Mouse (Mus musculus) forebrain, embryonic 10.5 days (tissue): ENCODE data around the gene Pgghg. TPM values are rescaled to one million over a fixed set of nuclear protein-coding genes. Genes with fewer than 3 reads are reported as not detected.

Experiments used
- DNase-seq: peaks from one replicate; pipeline ENCODE4 v3.0.0-alpha.2; 2017; ENCODE audit warnings: low spot score; ENCODE audit errors: extremely low spot score
- H3K27ac ChIP-seq: fragments of 300-500 bp; sonication (generic); 2 replicates; pipeline ENCODE4 v1.5.1; 2016; ENCODE audit warnings: mild to moderate bottlenecking
- H3K27me3 ChIP-seq: fragments of 300-500 bp; sonication (generic); 2 replicates; pipeline ENCODE4 v1.6.1; 2016; ENCODE audit warnings: mild to moderate bottlenecking; ENCODE audit not compliant: poor library complexity, severe bottlenecking
- H3K36me3 ChIP-seq: fragments of 300-500 bp; sonication (generic); replicated peaks from 2 replicates; pipeline ENCODE4 v1.6.1; 2016; ENCODE audit warnings: mild to moderate bottlenecking, moderate library complexity
- H3K4me1 ChIP-seq: fragments of 300-500 bp; sonication (generic); 2 replicates; pipeline ENCODE4 v1.6.1; 2016
- H3K4me3 ChIP-seq: fragments of 300-500 bp; sonication (generic); 2 replicates; pipeline ENCODE4 v1.5.1; 2016; ENCODE audit warnings: mild to moderate bottlenecking, moderate library complexity
- H3K9me3 ChIP-seq: fragments of 300-500 bp; sonication (generic); 2 replicates; pipeline ENCODE4 v1.6.1; 2016; ENCODE audit warnings: mild to moderate bottlenecking, moderate library complexity
- WGBS: fragments of 180-500 bp; shearing (Covaris S2); methylation state at CpG from one replicate; pipeline ENCODE4 v1.1.7; 2016; 5-methylcytosine and 5-hydroxymethylcytosine counted together
- polyA plus RNA-seq: library from polyadenylated mRNA; unstranded; fragments of >200 nt; fragmentation: Nextera tagmentation; extraction: Ambion mirVana; gene quantifications from 2 replicates; pipeline ENCODE4 v1.2.1, GENCODE M21; 2016

Gene Pgghg
- 14.2 and 14.5 TPM in 2 replicates for polyA plus RNA-seq

DNA sequence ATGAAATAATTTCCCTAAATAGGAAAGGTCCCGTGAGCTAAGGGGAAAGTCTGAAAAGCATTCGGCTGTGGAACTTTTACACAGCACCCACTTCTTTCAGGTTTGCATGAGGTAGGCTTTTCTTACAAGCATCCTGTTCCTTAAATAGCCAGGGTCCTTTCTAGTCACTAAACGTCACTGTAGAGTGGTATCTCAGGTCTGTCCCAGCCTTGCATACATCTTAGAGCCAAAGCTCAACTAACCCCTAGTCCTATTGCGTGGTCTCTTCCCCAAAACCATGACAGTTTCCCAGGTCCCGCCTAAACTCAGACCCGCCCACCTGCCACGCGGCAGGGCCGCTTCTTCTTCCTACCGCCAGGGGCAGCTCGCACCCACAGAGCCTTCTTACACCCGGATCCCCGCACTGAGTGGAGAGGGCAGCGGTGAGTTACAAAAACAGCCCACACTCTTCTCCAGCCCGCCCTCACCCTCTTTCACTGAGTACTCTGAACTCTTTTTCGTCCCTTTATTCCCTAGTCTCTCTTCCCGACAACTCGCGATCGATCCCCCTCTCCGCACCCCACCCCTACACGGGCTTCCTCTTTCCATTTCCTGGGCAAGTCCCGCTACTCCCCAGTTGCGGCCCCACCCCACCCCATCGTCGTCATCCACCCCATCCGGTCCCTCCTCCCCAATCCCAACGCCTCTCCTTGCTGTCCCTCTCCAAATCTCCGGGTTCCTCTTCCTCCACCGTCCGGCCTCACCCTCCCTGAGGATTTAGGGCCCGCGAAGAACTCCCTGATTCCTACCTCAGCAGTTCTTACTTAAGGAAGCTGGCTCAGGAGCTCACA, at the start of gene Pgghg:
Gene Pgghg (plus strand): TSS at position 170 of the 830 bp plus-strand sequence.
- peak within 1 kb of the TSS; percentile 92 for H3K27ac ChIP-seq
- H3K9me3 ChIP-seq: no peaks in the 10 kb centered on the region
- WGBS: 4% methylated on average over 33 of the region's 33 CpGs
- peaks cover 7% of the 10 kb centered on the region for H3K27me3 ChIP-seq
- peak; percentile 87 for DNase-seq
- peaks cover 36% of the 10 kb centered on the region for H3K4me1 ChIP-seq
- H3K36me3 ChIP-seq: peaks cover 16% of the 10 kb centered on the region
- peak within 1 kb of the TSS; percentile 63 for H3K4me3 ChIP-seq

DNA sequence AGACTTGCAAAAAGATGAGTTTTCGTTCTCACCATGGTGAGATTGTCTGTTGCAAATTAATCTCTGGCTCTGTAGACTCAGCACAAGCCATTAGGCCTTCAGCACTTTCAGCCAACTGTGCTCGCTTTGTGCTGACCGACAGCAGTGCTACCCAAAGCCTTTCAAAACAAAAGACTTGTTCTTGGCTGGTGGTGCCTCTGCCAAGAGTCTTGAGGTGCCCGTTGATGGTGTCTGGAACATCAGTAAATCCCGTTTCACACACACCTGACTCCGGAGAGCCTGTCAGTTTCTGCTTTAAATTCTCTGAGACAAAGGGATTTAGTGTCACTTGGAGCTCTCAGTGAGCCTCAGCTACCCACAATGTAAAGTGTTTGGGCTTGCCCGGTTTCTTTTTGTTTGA, 47.2 kb upstream of the Pgghg start:
- H3K9me3 ChIP-seq: no peaks in the 10 kb centered on the region
- H3K4me1 ChIP-seq: no peaks in the 10 kb centered on the region
- H3K36me3 ChIP-seq: peaks cover 88% of the 10 kb centered on the region
- WGBS: 92% methylated on average over 7 of the region's 7 CpGs
- DNase-seq: no peak
- H3K4me3 ChIP-seq: no peak overlapping the region
- no peaks in the 10 kb centered on the region for H3K27me3 ChIP-seq
- H3K27ac ChIP-seq: no peak overlapping the region

GRCm38 (mm10) chr7:140894611-140895010, 46.6 kb upstream of the Pgghg start:
- H3K36me3 ChIP-seq: peaks cover 86% of the 10 kb centered on the region
- H3K27ac ChIP-seq: no peak overlapping the region
- no peaks in the 10 kb centered on the region for H3K27me3 ChIP-seq
- no peaks in the 10 kb centered on the region for H3K4me1 ChIP-seq
- DNase-seq: no peak
- H3K9me3 ChIP-seq: no peaks in the 10 kb centered on the region
- 96% methylated on average over 3 of the region's 3 CpGs for WGBS
- H3K4me3 ChIP-seq: no peak overlapping the region

- Histone ChIP-seq H3K27ac (no peak overlapping the region), H3K9me3 (no peaks in the 10 kb centered on the region), H3K36me3 (peaks cover 69% of the 10 kb centered on the region), H3K27me3 (no peaks in the 10 kb centered on the region), H3K4me3 (no peak overlapping the region), H3K4me1 (peaks cover 12% of the 10 kb centered on the region)
- DNase-seq: no peak
- 82% methylated on average over 7 of the region's 7 CpGs for WGBS
Measured at GRCm38 (mm10) chr7:140897863-140898262, 43.3 kb upstream of the Pgghg start.

DNA sequence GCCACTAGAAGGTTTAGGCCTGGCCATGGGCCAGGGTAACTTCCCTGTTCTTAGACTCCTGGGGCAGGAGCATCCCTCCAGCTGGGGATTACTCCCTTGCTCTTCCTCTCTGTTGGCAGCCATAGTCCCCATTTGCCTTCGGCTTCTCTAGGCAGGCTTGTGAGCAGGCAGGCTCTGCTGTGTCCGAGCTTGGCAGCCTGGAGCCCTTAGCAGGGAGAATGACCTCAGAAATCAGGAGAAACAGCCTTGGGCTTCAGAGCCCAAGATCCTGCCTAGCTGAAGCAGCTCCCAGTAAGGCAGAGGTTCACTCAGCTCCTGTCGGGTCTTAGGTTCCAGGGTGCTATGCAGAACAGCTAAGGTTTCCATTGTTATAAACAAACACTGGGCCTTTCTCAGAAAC, 42.1 kb upstream of the Pgghg start:
- Histone ChIP-seq H3K27me3 (no peaks in the 10 kb centered on the region), H3K9me3 (no peaks in the 10 kb centered on the region), H3K36me3 (peaks cover 57% of the 10 kb centered on the region), H3K4me3 (no peak overlapping the region), H3K27ac (no peak overlapping the region), H3K4me1 (peaks cover 16% of the 10 kb centered on the region)
- no peak for DNase-seq
- WGBS: 85% methylated on average over 3 of the region's 3 CpGs

GRCm38 (mm10) chr7:140900220-140900619, 41.0 kb upstream of the Pgghg start, which contains the start of gene Cox8b:
TSS of gene Cox8b (minus strand) at chr7:140900446.
- H3K27ac ChIP-seq: no peak within 1 kb of the TSS
- 86% methylated on average over 10 of the region's 10 CpGs for WGBS
- H3K4me3 ChIP-seq: no peak within 1 kb of the TSS
- no peaks in the 10 kb centered on the region for H3K27me3 ChIP-seq
- H3K4me1 ChIP-seq: peaks cover 16% of the 10 kb centered on the region
- H3K9me3 ChIP-seq: no peaks in the 10 kb centered on the region
- DNase-seq: no peak
- H3K36me3 ChIP-seq: peaks cover 47% of the 10 kb centered on the region

DNA sequence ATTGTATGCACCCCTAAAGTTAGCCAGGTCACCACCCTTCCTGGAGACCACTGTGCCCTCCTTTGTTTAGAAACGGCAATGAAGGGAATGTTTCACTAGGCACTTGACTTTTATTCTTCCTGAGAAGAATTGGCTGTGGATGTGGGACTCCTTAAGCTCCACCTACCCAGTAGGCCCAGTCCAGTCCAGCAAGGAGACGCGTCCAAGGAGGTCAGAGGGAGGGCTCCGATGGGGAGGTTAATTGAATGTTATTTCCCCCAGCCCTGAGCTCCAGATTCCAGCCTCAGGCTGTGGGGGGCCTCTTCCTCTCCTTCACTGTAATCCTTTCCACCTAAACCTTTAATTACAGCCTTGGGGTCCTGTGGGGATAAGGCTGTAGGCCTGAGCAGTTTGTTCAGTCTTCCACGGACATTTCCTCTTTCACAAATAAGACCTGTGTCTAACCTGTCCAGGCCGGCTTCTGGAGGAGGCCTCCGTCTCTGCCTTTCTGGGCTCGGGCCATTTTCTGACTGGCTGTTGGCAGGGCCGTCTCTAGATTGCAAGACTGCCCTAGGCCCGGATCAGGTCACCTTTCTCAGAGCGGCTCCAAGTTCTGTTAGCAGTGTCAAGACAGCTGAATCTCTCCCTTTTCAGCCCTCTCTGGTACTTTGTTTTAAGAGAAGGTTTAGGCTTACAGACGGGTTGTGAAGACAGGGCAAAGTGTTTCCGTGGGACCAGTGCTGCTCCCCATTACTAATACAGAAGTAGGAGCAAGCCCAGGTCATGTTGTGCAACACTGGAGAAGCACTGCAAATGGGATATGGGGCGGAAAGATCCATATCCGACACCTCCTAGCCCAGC, 38.9 kb upstream of the Pgghg start:
- Histone ChIP-seq H3K9me3 (no peaks in the 10 kb centered on the region), H3K27ac (peak overlapping the region; percentile 42; the same call in 1 of the 2 replicates), H3K4me1 (peaks cover 16% of the 10 kb centered on the region), H3K27me3 (no peaks in the 10 kb centered on the region; the same call in 1 of the 2 replicates), H3K4me3 (no peak overlapping the region), H3K36me3 (peaks cover 28% of the 10 kb centered on the region)
- 63% methylated on average over 15 of the region's 15 CpGs for WGBS
- no peak for DNase-seq

DNA sequence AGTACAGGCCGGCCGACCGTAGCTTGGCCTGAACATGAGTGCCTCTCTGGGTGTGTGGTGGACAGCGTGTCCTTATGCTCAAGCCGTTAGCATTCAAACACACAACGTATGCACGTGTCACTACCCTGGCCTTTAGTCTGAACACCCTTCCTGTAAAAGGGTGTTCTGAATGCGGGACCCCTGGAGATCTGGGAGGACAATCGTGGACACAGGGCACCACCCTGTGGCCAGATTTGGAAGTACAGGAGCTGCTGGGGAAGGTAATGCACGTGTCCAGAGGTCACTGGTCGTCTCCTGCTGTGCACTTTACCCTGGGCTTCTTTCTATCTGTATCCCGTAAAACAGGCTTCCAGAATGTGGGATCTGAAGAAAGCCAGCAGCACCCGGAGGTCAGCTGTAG, 38.0 kb upstream of the Pgghg start:
- Histone ChIP-seq H3K4me3 (no peak overlapping the region; the same call in 1 of the 2 replicates), H3K27me3 (no peaks in the 10 kb centered on the region; the same call in 1 of the 2 replicates), H3K4me1 (peaks cover 16% of the 10 kb centered on the region), H3K36me3 (peaks cover 18% of the 10 kb centered on the region), H3K27ac (peak overlapping the region; percentile 42; the same call in 1 of the 2 replicates), H3K9me3 (no peaks in the 10 kb centered on the region)
- WGBS: 26% methylated on average over 13 of the region's 13 CpGs
- DNase-seq: peak; percentile 77

GRCm38 (mm10) chr7:140905642-140906081, 35.5 kb upstream of the Pgghg start:
- Histone ChIP-seq H3K4me1 (peaks cover 23% of the 10 kb centered on the region), H3K36me3 (no peaks in the 10 kb centered on the region), H3K27me3 (peaks cover 9% of the 10 kb centered on the region; the same call in 1 of the 2 replicates), H3K9me3 (no peaks in the 10 kb centered on the region), H3K4me3 (no peak overlapping the region), H3K27ac (no peak overlapping the region)
- no peak for DNase-seq
- 92% methylated on average over 2 of the region's 2 CpGs for WGBS

DNA sequence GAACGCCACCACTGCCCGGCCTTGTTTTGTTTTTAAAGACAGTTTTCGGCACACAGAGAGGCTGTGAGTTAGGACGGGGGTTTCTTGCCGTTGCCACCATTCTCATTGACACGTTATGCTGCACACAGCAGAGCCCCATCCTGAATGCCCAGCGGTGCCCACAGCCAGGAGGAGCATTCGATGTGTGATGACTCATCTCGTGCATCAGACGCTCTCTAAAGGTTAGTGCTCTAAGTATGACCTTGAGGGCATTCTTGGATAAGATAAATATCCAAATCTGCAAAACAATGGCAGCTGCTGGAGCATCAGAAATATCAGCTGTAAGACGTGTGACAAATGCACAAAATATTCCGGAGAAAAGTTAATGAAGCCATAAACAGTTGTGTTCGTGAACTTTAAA, 34.1 kb upstream of the Pgghg start:
- 88% methylated on average over 13 of the region's 13 CpGs for WGBS
- H3K27ac ChIP-seq: no peak overlapping the region
- peaks cover 18% of the 10 kb centered on the region for H3K4me1 ChIP-seq

GRCm38 (mm10) chr7:140907697-140908096, 33.5 kb upstream of the Pgghg start:
- no peak for DNase-seq
- Histone ChIP-seq H3K4me3 (no peak overlapping the region), H3K4me1 (peaks cover 12% of the 10 kb centered on the region), H3K36me3 (no peaks in the 10 kb centered on the region), H3K9me3 (no peaks in the 10 kb centered on the region), H3K27me3 (peaks cover 12% of the 10 kb centered on the region; the same call in 1 of the 2 replicates), H3K27ac (no peak overlapping the region)
- 84% methylated on average over 7 of the region's 7 CpGs for WGBS

More for the DNA sequence above, 34.1 kb upstream of the Pgghg start:
- no peaks in the 10 kb centered on the region for H3K9me3 ChIP-seq
- no peaks in the 10 kb centered on the region for H3K36me3 ChIP-seq
- H3K4me3 ChIP-seq: no peak overlapping the region
- DNase-seq: no peak
- H3K27me3 ChIP-seq: peaks cover 12% of the 10 kb centered on the region; the same call in 1 of the 2 replicates

DNA sequence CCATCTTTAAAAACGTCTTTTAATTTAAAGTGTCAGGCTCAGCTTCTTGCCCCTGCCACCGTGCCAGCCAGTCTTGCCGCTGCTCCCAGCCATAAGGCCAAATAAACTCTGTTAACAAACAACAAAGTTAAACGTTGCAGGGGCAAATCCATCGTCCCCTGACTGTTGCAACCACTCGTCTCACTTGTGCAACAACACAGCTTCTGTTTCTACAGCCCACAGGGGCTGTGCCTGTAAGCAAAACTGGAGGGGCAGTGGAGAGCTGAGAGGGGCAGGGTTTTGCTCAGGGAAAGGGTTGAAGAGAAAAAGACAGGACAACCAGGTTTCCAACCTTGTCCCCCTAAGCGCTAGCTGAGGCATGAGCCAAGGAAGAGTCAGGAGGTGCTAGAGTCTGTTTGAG, 33.0 kb upstream of the Pgghg start:
- WGBS: 51% methylated on average over 7 of the region's 7 CpGs
- DNase-seq: no peak
- Histone ChIP-seq H3K4me1 (peaks cover 7% of the 10 kb centered on the region), H3K9me3 (no peaks in the 10 kb centered on the region), H3K27ac (no peak overlapping the region), H3K36me3 (no peaks in the 10 kb centered on the region), H3K27me3 (peaks cover 12% of the 10 kb centered on the region; the same call in 1 of the 2 replicates), H3K4me3 (peak overlapping the region; percentile 46; the same call in 1 of the 2 replicates)
